Mouse (Mus musculus) 416B (cell line): ENCODE data around the gene Inpp5k.

Experiments used
- DNase-seq: peaks from one replicate; pipeline ENCODE4 v3.0.0; 2011; ENCODE audit warnings: low read depth

Gene Inpp5k

GRCm38 (mm10) chr11:75653781-75654470, 23.1 kb downstream of the Inpp5k start:
- DNase-seq = peak; percentile 93

- peak; percentile 69 for DNase-seq
Observed at GRCm38 (mm10) chr11:75654471-75655390, 23.9 kb downstream of the Inpp5k start.

GRCm38 (mm10) chr11:75655621-75656545, 25.1 kb downstream of the Inpp5k start:
- peak; percentile 84 for DNase-seq

GRCm38 (mm10) chr11:75656621-75657590, 26.1 kb downstream of the Inpp5k start:
- DNase-seq = no peak

GRCm38 (mm10) chr11:75657841-75658240, 27.1 kb downstream of the Inpp5k start:
- DNase-seq = no peak

GRCm38 (mm10) chr11:75658311-75658710, 27.5 kb downstream of the Inpp5k start:
- DNase-seq = no peak

- no peak for DNase-seq
Observed at GRCm38 (mm10) chr11:75658996-75659750, 28.4 kb downstream of the Inpp5k start.

GRCm38 (mm10) chr11:75660081-75660590, 29.3 kb downstream of the Inpp5k start:
- no peak for DNase-seq

- DNase-seq = no peak
Observed at GRCm38 (mm10) chr11:75660941-75661800, 30.4 kb downstream of the Inpp5k start.

- DNase-seq = no peak
Observed at GRCm38 (mm10) chr11:75662131-75662530, 31.3 kb downstream of the Inpp5k start.

GRCm38 (mm10) chr11:75666296-75666695, 35.5 kb downstream of the Inpp5k start:
- DNase-seq = no peak

- peak; percentile 50 for DNase-seq
Observed at GRCm38 (mm10) chr11:75668621-75669020, 37.8 kb downstream of the Inpp5k start.

- DNase-seq = peak; percentile 62
Observed at GRCm38 (mm10) chr11:75669176-75669852, 38.5 kb downstream of the Inpp5k start.

- peak; percentile 68 for DNase-seq
Observed at GRCm38 (mm10) chr11:75669853-75670200, 39.0 kb downstream of the Inpp5k start.

- DNase-seq = no peak
Observed at GRCm38 (mm10) chr11:75671426-75672180, 40.8 kb downstream of the Inpp5k start.

GRCm38 (mm10) chr11:75673411-75673810, 42.6 kb downstream of the Inpp5k start:
- no peak for DNase-seq

- DNase-seq = no peak
Observed at GRCm38 (mm10) chr11:75674875-75675274, 44.1 kb downstream of the Inpp5k start.
